Mouse (Mus musculus) left cerebral cortex, adult 8-10 months (tissue): ENCODE results near the gene Zdhhc3. TPM values are rescaled to one million over a fixed set of nuclear protein-coding genes. Genes with fewer than 3 reads are reported as not detected.

Experiments used
- DNase-seq, 2 experiments: peaks; one replicate each; pipeline ENCODE4 v3.0.0; 2022; ENCODE audit warnings: low spot score in 2 of 2
- total RNA-seq, 4 experiments: library from RNA; stranded (reverse); gene quantifications; 2 replicates each; pipeline ENCODE4 v1.2.4; 2022

The Zdhhc3 gene
- total RNA-seq, 4 experiments from 2014 or later = 61.7 to 72.3 (median 68.8) TPM

DNA sequence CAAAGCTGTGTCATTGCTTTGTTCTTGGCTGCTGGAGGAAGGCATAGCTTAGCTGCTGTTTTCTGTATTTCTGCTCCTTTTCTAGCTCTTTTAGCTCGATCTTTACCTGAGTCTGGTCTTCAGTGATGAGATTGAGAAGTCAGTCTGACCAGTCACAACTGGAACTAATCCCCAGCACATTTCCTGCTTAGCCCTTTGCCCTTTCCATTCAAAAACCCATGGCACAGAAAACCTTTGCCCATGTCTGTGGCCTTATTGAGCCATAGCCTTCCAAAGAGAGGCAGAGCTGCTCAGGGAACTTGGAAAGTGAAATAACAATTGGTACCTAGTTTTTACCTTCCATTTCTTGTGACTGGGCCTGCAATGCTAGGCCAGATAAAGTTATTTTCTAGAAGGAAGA is 2.6 kb upstream of the Zdhhc3 start:
- DNase-seq = no peak

- no peak for DNase-seq
Observed at GRCm38 (mm10) chr9:123113931-123114330, 926 bp upstream of the Zdhhc3 start.

- DNase-seq = no peak
Observed at GRCm38 (mm10) chr9:123111751-123112221, 1.2 kb downstream of the Zdhhc3 start.

- DNase-seq = no peak
Observed at GRCm38 (mm10) chr9:123109188-123109587, 3.8 kb downstream of the Zdhhc3 start.

GRCm38 (mm10) chr9:123107186-123107585 is 5.8 kb downstream of the Zdhhc3 start:
- DNase-seq = no peak

DNA sequence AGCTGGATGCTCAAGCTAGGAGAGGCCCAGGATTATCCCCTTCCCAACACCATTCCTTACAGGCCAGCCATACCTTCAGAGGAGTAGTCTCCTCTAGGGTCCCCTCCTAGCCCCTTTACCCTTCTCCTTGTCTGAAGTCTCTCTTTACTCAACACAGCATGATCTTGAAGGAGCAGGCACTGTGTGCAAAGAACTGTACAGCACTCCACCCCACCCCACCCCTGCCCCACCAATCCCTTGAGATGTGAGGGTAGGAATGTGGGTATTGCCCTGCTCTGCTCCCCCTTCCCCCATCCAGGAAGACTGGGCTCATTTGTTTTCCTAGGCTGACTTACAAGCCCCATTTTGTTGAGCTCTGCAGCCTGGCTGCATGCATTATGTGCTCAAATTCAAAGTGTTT is 8.6 kb downstream of the Zdhhc3 start:
- no peak for DNase-seq

DNA sequence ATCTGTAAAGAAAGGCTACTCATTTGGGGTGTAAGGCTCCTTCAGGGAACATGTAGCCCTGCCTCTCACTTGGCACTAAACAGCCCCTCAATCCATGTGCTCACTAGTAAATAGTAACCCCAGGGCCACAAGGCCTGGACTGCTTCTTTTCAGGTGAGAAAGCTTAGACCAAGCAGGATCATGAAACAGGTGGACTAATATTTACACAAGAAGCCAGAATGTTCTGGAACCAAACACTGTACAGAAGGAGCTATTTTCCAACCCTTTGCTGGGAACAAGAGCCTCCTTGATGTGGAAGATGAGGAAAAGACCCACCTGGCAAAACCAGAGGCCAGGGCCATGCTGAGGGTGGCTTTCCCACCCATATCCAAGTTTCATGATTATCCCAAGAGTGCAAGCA is 9.6 kb downstream of the Zdhhc3 start:
- no peak for DNase-seq

DNA sequence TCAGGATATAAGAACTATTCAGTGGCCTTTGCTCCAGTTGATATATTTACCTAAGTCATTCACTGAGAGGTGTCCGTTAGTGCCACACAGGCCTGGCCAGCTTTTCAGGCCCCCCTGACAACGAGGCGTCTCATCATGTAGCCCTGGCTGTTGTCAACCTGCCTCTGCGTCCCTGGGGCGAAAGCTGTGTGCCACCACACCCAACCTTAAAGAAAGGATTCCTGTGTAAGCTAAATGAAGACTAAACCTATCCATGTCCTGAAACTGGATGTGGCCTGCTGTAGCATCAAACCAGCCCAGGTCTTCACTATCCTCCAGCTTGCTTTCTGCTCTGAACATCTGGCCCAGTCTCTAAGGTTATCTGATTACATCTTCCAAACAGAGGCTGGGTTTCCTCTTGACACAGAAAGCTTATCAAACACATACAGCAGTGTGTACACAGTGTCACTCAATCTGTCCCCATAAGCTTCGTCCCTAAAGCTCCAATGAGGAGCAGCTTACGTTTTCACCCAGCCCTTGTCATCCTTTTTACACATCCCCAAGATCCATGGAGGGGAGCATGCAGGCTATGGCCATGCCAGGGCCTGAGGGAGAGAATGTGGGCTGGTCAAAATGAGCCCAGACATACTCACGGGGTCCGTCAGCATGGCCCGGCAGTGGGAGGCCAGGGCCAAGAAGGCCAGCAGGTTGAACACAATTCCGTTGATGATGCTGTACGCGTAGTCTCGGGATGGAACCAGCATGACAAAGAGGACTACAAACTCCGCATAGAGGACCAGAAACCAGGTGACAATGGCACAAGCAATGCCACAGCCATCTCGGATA is 13.2 kb downstream of the Zdhhc3 start:
- no peak for DNase-seq

GRCm38 (mm10) chr9:123090844-123091243 is 22.2 kb downstream of the Zdhhc3 start:
- DNase-seq = no peak

GRCm38 (mm10) chr9:123087558-123087957 is 25.4 kb downstream of the Zdhhc3 start:
- DNase-seq = no peak

DNA sequence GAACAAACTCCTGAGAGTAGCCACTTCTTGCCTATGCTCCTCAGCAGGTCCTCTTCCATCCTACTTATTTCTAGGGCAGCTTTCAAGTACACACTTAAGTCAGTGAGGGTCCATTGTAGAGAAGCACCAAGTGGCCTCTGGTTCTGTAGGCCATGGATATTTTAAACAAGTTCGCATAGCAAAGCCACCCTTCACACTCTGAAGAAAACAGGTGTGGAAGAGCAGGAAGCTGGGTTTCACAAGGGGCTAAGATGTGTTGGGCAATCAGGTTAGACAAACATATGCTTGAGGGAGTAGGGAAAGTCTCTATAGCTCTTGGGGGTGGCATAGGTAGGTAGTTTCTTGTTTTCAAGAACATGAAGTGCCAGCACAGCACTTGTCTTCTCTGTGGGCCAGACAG is 27.6 kb downstream of the Zdhhc3 start:
- no peak for DNase-seq

- DNase-seq = no peak
Observed at GRCm38 (mm10) chr9:123080796-123081195, 32.2 kb downstream of the Zdhhc3 start.

DNA sequence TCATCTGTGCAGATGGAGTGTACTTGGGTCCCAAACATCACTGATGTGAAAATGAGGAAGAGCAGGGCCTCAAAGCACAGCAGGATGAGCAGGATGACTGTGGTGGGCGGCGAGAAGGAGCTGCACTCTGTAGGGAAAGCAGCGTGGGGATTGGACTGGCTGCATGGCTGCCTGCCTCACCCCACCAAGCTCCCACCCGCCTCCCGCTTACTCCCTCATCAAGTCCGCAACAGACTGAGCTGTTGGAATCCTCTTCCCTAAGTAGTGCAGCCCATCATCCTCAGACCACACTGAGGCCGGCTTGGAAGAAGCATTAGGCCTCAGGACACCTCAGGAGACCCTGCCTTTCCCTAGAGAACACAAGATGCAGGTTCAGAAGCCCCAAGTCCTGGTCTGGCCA is 32.6 kb downstream of the Zdhhc3 start:
- no peak for DNase-seq

GRCm38 (mm10) chr9:123079149-123079548 is 33.9 kb downstream of the Zdhhc3 start:
- DNase-seq = no peak

GRCm38 (mm10) chr9:123060172-123060571 is 52.8 kb downstream of the Zdhhc3 start:
- DNase-seq = no peak

- DNase-seq = no peak
Observed at GRCm38 (mm10) chr9:123058724-123059292, 54.2 kb downstream of the Zdhhc3 start.

GRCm38 (mm10) chr9:123047665-123048064 is 65.3 kb downstream of the Zdhhc3 start:
- no peak for DNase-seq

DNA sequence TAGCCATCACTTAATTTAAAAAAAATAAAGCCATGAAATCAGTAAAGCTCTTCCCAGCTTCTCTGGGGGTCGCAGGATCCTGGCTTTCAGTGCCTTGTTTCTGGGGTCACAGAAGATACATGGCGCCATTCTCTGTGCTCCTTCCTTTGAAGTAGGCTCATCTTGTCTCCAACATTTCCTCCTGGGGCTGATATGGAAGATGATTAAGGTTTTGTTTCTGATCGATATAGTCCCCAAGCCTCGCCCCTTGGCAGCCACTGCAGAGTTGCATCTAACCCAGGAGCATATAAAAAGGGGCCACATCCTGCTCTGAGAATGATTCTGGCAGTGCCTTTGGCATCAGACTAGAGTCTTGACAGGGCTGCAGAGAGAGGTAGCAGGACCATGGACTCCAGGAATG is 78.6 kb downstream of the Zdhhc3 start, which contains the start of gene Tgm4:
Tgm4 (plus strand) TSS at position 301 of the 400 bp plus-strand sequence.
- no peak for DNase-seq

GRCm38 (mm10) chr9:123031496-123032246 is 81.3 kb downstream of the Zdhhc3 start:
- DNase-seq = no peak

DNA sequence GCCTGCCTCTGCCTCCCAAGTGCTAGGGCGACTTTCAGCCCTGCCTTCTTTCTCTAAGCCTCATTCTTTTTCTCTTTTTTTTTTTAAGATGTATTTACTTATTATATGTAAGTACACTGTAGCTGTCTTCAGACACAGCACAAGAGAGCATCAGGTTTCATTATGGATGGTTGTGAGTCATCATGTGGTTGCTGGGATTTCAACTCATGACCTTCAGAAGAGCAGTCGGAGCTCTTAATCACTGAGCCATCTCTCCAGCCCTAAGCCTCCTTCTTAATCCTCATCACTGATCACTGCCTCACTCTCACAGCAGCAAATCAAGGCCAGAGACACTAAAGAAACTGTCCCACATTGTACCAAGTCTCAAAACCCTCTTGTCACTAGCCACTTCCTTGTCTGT is 88.8 kb downstream of the Zdhhc3 start:
- DNase-seq = no peak

DNA sequence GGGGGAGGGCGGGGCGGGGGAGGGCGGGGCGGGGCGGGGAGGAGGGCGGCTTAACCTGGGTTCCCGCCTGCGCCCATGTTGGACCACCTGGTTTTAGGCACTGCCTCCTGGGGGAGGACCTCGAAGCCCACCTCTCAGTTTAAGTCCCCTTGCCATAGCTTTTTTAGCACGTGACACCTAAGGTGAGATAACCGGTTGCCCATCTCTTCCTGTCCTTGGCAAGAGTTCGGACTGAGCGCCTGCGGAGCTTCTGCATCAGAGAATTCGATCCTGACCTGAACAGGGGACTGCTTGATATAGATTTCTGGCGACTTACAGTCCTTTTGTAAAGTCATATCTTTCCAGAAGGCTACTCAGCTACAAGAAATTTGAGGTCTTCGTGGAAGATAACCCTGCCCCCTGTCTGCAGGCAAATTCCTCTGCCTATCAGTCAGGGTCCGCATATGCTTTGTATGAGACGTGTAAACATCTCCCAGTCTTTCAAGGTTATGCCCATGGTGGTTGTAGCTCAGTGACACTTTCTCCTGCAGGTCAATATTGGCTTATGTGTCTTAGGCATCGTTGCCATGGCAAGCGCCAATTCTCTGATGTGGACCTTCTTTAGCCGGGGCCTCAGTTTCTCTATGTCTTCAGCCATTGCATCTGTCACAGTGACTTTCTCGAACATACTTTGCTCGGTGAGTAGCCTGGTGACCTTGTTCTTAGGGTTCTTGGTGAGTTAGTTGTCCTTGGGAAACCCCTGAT is 91.2 kb downstream of the Zdhhc3 start:
- peak; percentile 10 to 21 for DNase-seq
